Mouse (Mus musculus): ENCODE results near the gene Txn1. TPM values are rescaled to one million over a fixed set of nuclear protein-coding genes. Genes with fewer than 3 reads are reported as not detected.

Txn1 gene
- 106 TPM for polyA plus RNA-seq (2014; fragmentation: Illumina TruSeq; extraction: RNeasy Lipid Tissue Mini Kit (QIAGEN cat#74804); ENCODE audit: low read depth, low replicate concordance)

DNA sequence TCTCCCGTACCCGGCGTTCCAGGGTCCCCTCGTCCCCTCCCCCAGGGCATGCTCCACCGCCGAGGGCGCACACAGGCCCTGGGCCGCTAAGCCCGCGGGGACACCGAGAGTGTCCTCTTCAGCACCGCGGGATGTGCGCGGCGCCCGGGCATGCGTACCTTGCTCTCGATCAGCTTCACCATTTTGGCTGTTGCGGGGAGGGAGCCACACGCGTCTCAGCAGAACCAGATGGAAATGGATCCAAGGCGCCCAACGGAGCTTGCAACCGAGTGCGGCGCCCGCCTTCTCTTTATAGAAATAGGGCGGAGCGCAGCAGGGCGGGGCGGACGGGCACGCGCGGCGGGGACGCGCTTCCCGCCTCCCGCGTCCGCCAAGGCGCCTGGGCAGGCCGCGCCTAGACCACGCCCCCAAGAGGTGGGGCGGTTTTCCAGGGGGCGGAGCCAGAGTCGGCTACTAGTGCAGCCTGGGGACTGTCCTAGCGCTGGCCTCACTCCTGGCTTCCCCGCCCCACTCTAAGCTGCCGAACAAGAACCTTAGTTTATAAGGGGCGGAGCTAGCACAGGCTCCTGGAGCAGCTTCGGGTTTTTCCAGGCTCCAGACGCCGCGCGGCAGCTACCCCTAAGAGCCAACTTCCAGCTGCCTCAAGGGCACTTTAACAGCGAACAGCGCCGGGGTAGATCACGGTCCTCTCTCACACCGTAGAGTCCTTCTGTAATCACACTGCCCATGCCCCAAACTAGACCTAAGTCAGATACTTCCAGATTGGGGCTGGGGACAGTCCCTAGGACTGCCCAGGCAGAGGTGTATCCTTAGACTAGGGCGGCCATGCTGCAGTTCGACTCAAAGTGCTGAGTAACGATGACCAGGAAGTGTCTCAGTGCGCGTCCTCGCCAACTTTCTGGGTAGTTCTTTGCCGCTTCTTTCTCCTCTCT, at the start of gene Txn1:
TSS of gene Txn1 (minus strand) at position 383 of the 932 bp plus-strand sequence.

GRCm38 (mm10) chr4:57916201-57916661, 40.0 kb downstream of the Txn1 start, which contains the start of gene D630039A03Rik:
Gene D630039A03Rik (minus strand): TSS chr4:57916297.

Other genes with a start within 250 kb of the Txn1 start
- gene Akap2, start 238.8 kb downstream of the Txn1 start, polyA plus RNA-seq (2014; fragmentation: Illumina TruSeq; extraction: RNeasy Lipid Tissue Mini Kit (QIAGEN cat#74804); ENCODE audit: low read depth, low replicate concordance), result 59.9 TPM
- gene D630039A03Rik, start 40.1 kb downstream of the Txn1 start, polyA plus RNA-seq (2014; fragmentation: Illumina TruSeq; extraction: RNeasy Lipid Tissue Mini Kit (QIAGEN cat#74804); ENCODE audit: low read depth, low replicate concordance), result 0.39 TPM
- not detected for gene Txndc8, start 52.7 kb upstream of the Txn1 start, polyA plus RNA-seq (2014; fragmentation: Illumina TruSeq; extraction: RNeasy Lipid Tissue Mini Kit (QIAGEN cat#74804); ENCODE audit: low read depth, low replicate concordance)